Mouse (Mus musculus) embryo, embryonic 11.5 days (tissue): Measurements from ENCODE around the gene Gm20388.
A peak's percentile ranks its signal among the peaks of the same experiment; 100 is the strongest.
"Not testable (repeated sequence)": the region's sequence is repeated elsewhere in the genome, so short reads cannot be mapped to it uniquely, and the experiment has no call there.

Experiments
- DNase-seq: peaks from one replicate; pipeline ENCODE4 v3.0.0-alpha.2; 2012; ENCODE audit warnings: low read depth, low spot score

Gm20388 gene

GRCm38 (mm10) chr8:121294234-121295108 is 1383.8 kb downstream of the Gm20388 start:
- no peak for DNase-seq

- DNase-seq = no peak
Measured at GRCm38 (mm10) chr8:121296082-121296481, 1385.4 kb downstream of the Gm20388 start.

- no peak for DNase-seq
Measured at GRCm38 (mm10) chr8:121296597-121296996, 1386.0 kb downstream of the Gm20388 start.

GRCm38 (mm10) chr8:121297299-121297698 is 1386.7 kb downstream of the Gm20388 start:
- no peak for DNase-seq

GRCm38 (mm10) chr8:121300066-121300465 is 1389.4 kb downstream of the Gm20388 start:
- DNase-seq = no peak

GRCm38 (mm10) chr8:121300501-121301411 is 1390.1 kb downstream of the Gm20388 start:
- DNase-seq = peak; percentile 70

- no peak for DNase-seq
Measured at GRCm38 (mm10) chr8:121301431-121301830, 1390.8 kb downstream of the Gm20388 start.

- no peak for DNase-seq
Measured at GRCm38 (mm10) chr8:121301978-121302649, 1391.5 kb downstream of the Gm20388 start.

GRCm38 (mm10) chr8:121307723-121308122 is 1397.1 kb downstream of the Gm20388 start:
- no peak for DNase-seq

- no peak for DNase-seq
Measured at GRCm38 (mm10) chr8:121310976-121311819, 1400.6 kb downstream of the Gm20388 start.

GRCm38 (mm10) chr8:121313458-121313857 is 1402.8 kb downstream of the Gm20388 start:
- DNase-seq = no peak

- no peak for DNase-seq
Measured at GRCm38 (mm10) chr8:121314036-121314435, 1403.4 kb downstream of the Gm20388 start.

GRCm38 (mm10) chr8:121315569-121315968 is 1404.9 kb downstream of the Gm20388 start:
- no peak for DNase-seq

- DNase-seq = no peak
Measured at GRCm38 (mm10) chr8:121316009-121316408, 1405.4 kb downstream of the Gm20388 start.

GRCm38 (mm10) chr8:121318756-121319155 is 1408.1 kb downstream of the Gm20388 start:
- DNase-seq = not testable (repeated sequence)

- no peak for DNase-seq
Measured at GRCm38 (mm10) chr8:121319491-121319890, 1408.8 kb downstream of the Gm20388 start.

- DNase-seq = no peak
Measured at GRCm38 (mm10) chr8:121326164-121326910, 1415.7 kb downstream of the Gm20388 start.

GRCm38 (mm10) chr8:121332436-121332835 is 1421.8 kb downstream of the Gm20388 start:
- no peak for DNase-seq

GRCm38 (mm10) chr8:121334495-121335424 is 1424.1 kb downstream of the Gm20388 start:
- DNase-seq = no peak
